Mouse (Mus musculus) left cerebral cortex, postnatal 10 days (tissue): ENCODE measurements around the gene Acss1. TPM values are rescaled to one million over a fixed set of nuclear protein-coding genes. Genes with fewer than 3 reads are reported as not detected.

Source experiments
- DNase-seq, 2 experiments: peaks; one replicate each; pipeline ENCODE4 v3.0.0; 2021 to 2022; ENCODE audit warnings: low spot score in 2 of 2, mixed read lengths in 1 of 2; ENCODE audit errors: extremely low spot score in 1 of 2
- intact Hi-C: fragments of 180-260 bp; cut with DNase I; formaldehyde crosslinking; loops from one replicate; pipeline ENCODE4 v1.15.1; 2025
- total RNA-seq, 2 experiments: library from RNA; stranded (reverse); gene quantifications; 2 replicates each; pipeline ENCODE4 v1.2.3; 2021

The Acss1 gene
- total RNA-seq, 2 experiments from 2014 or later: 16.4 to 17.4 TPM

DNA sequence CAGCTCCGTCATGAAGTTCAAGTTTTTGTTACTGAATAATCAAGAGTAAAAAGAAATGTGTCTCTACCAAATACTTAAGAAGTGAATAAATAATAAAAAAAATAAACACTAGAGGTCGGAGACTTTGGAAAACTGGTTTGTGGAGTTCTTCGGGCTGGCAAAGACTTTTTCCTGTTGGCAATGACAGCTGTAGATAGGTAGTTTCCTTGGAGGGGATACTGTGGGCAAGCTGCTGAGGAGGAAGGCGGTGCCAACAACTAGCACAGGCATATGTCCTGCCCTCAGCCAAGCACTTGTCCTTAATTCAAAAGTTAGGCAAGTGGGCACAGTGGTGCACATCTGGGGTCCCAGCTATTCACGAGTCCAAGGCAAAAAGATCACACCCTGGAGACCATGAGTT is 656 bp upstream of the Acss1 start:
- intact Hi-C loops: no loop called here
- no peak for DNase-seq

DNA sequence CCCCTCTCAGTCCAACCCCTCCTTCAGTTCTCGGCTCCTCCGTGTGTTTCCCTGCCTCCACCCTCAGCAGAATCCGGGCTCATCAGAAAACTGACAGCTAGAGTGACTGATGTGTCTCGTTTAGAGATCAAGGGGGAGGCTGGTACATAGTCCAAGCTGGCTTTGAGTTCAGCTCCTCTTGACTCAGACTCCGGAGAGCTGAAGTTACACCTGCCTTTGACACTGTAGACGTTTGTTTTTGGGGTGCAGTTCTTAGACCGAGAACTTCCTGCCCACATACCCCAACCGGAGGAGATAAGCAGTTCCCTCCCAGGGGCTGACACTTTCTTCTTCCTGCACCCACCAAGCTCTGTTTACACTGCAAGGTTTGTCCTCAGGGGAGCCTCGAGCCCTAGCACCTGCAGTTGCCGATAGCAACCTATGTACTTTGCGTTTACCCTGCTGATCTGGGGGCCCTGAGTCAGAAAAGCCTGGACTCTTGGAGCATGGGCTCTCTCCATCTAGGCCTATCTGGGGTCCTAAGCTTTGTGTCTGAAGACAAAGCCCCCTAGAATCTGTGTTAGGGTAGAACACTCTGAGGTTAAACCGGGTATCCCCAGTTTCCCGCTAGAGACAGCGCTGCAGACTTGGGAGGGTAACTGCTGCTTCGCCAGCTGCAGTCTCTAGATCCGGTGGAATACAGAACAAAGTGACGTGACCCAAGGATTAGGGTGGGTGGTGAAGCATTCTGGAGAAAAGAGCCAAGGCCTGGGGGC is 1.1 kb downstream of the Acss1 start:
- no peak for DNase-seq
- intact Hi-C loops: no loop called here

DNA sequence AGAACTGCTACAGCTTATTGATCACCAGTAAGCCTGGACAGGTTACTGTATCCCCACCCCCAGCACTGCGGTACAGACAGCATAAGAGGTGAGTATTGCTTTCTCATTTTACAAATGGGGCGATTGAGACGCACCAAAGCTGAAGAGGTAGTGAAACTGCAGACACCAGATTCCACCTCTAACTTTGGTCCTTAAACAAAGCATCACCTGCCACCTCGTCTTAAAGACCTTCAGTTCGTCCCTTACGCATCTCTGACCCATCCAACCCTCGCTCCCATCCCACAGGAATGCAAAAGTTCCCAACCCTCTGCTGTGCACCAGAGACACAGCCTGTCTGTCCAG is 1.6 kb downstream of the Acss1 start:
- no peak for DNase-seq
- intact Hi-C loops: no loop called here

DNA sequence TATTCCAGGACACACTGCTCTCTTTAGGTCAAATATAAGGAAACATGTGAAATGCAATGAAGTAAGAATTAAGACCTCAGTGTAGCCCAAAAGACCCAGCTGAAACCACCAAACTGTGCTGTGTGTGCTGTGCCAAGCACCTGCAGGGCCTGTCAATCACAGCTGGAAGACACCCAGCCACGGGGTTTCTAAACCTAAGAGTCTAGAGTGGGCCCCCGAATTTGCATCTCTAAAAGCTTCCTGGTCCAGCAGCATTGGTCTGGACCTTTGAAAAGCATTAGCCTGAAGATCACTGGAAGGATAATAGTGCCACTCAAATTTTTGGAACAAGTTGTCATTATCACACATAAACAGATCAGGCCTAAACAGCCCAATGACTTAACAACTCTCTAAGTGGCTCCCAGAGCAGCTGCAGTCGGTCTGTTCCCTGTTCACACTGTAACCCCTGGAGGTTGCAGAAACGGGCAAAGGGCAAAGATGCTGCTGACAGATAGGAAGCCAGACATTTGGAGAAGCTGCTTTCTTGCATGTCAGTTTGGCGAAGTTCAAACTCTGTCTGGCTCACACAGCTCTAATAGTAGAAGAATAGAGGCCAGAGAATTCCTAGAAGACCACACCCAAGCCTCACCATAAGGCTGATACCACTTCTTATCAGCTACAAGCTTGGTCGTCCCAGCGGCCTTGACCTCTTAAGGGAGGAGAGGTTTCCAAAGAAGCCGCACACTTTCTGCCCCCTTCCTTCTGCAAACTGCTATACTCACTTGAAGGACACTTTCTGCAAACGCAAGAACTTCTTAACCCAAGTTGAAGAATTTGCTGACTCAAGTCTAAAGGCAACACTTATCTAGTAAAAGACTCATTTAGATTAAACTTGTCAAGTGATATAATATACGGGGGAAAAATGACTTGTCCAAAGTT is 2.5 kb downstream of the Acss1 start:
- no peak for DNase-seq
- intact Hi-C loops: no loop called here

DNA sequence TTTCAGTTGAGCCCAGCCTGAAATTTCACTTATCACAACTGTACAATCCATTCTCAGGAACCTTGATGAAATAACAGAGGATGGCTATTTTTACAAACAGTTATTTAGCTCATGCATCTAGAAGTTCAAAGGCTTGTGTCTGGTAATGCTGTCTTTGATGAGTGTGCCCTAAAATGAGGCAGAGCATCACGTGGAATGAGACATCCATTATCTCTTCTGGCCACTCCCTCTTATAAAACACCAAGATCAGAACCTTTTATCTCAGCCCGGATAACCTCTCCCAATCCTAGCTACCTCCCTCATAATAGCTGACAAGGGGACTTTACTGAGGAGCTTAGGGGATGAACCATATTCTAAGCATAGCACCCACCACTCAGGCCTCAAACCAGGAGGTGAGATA is 3.3 kb downstream of the Acss1 start:
- DNase-seq: no peak
- intact Hi-C loops: no loop called here

DNA sequence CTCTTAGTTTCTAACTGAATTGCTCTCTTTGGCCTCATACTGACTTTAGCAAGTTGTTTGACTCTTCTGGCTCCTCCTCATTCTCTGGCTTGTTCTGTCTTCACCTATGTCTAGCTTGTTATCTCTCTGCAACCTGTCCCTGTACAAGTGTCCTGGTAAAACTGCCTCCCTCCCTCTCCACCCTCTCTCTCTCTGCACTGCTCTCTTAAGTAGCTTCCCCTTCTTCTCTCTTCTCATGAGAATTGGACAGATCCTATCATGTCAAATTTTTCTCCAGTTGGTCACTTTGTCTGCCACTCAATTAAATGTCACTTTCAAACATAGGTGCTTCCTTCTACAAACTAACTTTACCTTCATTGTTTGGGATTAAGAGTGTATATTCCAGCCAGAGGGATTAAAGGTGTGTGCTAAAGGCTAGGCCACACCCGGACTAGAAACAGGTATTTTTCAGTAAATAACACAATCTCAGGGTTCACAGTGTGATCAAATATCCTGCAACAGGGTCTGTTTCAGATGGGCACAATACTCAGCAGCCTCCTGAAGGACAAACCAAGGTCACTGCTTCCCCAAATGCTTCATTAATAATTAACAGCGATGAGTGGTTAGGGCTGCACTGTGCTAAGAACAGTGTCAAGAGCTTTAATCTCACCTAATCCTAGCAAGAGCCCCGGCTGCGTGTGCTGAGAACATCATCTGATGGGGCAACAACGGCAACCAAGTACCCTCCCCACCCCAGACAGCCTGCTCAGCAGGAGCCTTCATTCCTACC is 4.0 kb downstream of the Acss1 start:
- no peak for DNase-seq
- intact Hi-C loops: no loop called here

DNA sequence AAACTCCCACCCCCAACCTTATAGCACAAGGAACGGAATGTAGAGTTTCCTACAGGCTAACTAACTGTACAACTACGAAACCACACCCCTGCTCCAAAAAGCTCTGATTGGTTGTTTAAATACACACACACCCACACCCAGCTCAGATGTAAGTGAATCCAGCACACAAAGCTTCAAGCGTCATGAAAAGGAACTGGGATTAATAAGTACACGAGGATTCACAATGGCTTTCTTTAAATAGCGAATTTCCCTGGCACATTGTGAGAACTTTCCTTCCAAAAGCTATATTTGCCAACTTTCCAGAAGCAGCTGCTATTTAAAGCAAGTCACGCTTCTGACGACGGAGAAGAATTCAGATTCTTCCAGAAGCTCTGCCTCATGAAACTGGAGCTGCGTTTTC is 5.0 kb downstream of the Acss1 start:
- intact Hi-C loops: no loop called here
- peak in 1 of 2 experiments; percentile 76 for DNase-seq

DNA sequence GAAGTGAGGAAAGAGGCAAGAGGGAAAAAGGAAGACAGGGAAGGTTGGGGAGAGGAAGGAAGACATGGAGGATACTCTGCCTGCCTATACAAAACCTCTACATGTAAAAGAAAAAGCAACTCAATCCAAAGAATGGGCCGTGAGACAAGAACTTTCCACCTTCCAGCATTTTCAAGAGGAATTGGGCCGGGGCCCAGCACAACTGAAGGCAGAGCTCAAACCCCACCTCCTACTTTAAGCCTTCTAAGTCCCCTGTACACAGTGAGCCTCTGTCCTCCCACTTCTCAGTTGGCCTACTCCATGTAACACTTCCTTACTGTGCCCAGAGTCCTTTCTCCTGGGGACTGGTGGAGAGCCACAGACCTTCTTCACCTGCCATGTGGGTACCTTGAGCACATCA is 6.3 kb downstream of the Acss1 start:
- intact Hi-C loops: no loop called here
- DNase-seq: no peak

DNA sequence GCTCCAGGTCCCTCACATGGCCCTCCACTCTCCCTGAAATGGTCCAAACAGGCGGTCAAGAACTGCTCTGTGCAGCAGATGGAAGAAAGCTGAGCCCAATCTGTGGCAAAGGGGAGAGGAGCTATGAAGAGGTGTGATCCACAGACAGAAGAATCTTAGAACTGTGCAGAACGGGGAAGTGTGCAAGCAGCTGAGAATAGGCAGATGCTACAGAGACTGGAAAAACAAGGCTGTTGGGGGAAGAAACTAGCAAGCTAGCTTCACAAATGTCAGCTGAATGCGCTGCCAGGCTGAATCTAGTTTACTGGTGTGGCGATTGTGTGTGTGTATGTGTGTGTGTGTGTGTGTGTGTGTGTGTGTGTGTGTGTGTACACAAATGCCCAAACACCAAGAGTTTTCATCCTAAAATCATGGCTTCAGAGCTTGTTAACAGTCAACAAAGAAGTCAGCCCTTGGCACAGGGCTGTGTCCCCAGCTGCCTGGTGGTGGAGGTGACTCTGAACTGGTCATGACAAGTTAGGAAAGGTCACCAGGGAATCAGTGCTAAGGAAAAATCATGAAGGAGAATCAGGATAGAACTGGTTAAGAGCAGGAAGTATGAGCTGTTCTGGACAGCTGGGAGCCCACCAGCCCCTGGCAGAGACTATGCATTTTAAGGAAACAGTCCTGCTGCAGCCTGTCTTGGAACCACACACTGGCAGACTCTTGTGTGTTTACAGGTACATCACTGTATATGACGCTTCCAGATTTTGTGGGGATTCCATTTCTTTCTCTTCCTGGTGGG is 7.4 kb downstream of the Acss1 start:
- intact Hi-C loops: no loop called here
- no peak for DNase-seq

DNA sequence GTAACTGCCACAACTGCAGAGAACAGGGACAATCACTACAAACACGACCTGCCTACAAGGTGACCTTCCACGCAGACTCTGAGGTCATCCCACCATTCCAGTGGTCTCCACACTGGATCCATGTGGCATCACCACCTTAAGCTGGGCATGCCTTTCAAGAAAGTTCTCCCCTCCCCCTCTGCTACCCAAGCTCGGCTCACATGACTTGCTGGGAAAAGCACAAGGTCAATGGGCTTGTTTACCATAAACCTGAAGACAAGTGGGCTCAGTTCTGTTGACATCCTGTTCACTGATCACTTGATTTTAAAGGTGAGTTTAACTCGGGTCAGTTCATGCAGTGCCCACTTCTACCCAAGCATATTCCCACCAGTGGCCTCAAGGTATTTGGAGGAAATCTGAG is 8.3 kb downstream of the Acss1 start:
- DNase-seq: no peak
- intact Hi-C loops: no loop called here

DNA sequence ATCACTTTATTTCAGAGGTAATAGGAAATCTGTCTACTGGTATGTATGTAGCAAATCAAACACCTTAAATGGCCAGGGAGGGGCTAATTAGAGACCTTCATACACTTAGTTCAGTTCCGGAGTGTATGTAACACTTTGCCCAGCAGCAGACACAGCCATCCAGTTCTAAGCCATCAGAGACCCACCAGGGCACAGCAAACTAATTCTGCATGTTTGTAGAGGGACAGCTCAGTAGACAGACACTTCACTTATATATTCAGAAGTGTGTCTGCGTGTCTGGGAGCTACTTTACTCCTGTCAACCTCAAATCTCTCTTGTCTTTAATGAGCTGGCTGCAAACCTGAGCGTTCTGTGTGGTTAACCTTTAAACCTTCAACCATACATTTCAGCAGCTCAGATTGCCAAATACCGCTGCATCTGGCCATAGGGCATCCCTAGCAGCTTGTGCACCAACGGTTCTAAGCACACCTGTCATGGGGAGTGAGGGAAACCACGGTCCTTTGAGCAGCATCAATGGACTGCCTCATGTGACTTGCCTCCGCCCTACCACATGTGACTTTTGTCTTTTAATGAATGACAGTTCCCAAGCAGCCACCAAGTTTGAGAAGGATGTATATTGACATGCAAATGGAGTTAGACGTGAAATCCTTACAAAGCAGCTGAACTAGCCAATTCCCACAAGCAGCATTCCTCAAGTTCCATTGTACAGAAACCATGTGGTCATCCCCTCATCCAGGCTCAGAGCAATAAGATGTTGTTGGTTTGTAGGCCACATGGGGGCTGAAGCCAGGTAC is 11.1 kb downstream of the Acss1 start:
- no peak for DNase-seq
- intact Hi-C loops: no loop called here

DNA sequence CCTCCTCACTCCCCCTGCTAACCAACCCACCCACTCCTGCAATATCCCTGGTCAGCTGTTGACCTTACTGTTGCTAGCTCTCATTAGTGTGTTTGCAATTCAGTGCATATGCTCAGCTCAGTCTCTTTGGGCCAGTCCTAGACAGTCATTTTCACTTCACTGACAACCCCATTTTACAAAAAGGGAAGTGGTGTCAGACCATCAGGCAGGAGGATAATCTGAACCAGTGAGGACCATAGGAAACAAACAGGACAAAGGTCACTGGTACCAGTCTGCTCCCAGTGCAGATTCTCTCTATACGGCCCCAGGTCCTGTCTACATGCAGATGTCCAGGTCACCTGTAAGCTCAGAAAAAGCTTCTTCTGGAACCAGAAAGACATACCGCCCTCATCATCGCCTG is 12.2 kb downstream of the Acss1 start:
- no peak for DNase-seq
- intact Hi-C loops: no loop called here

DNA sequence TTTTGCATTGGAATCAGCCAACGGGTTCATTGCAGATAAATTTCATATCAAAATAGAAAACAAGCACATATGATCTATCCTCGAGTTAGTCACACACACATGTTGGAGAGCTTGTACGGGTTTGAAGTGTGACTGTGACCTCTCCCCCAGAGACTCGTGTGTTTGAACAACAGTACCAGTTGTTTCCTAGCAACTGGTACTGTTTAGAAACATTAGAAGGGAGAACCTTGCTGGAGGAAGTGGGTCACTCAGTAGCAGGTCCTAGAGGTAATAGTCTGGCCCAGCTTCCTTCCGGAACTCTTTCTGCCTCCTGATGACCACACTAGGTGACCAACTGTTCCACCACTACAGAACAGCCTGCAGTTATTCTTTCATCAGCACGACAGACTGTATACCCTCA is 13.0 kb downstream of the Acss1 start:
- DNase-seq: no peak
- intact Hi-C loops: no loop called here

DNA sequence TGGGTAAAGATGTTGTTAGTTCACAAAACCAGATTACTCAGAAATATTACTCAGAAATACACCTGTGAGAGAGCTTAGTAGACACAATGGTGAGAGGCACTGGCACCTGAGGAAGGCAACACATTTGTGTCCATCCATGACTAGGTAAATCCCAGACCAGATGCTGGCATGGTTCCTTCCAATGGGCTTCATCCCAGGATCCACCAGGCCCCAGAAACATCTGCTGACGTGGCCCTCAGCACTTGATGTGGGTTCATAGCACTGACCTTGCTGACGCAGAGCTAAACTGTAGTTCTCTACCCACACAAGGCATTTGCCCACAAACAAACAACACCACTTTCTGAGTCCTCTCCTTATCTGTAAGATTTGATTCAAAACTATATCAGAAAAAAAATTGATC is 13.5 kb downstream of the Acss1 start:
- DNase-seq: no peak
- intact Hi-C loops: no loop called here

DNA sequence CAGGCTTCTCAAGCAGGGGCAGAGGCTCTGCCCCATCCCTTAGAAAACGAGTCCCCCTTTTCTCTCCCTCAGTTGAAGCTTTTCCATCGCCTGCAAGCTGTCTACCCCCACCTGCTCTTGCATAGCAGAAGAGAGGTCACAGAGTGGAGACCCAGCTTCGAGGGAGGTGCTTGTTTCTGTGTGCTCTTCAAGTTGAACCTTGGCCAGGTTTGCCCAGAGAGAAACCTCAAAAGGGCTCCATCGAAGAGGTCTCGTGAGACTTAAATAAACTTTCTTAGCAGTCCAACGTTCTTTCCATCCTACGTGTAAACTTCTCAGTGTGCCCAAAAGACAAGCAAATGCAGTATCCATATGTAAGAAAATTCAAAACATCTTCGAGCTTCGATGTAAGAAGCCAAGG is 16.9 kb downstream of the Acss1 start:
- no peak for DNase-seq
- intact Hi-C loops: no loop called here

DNA sequence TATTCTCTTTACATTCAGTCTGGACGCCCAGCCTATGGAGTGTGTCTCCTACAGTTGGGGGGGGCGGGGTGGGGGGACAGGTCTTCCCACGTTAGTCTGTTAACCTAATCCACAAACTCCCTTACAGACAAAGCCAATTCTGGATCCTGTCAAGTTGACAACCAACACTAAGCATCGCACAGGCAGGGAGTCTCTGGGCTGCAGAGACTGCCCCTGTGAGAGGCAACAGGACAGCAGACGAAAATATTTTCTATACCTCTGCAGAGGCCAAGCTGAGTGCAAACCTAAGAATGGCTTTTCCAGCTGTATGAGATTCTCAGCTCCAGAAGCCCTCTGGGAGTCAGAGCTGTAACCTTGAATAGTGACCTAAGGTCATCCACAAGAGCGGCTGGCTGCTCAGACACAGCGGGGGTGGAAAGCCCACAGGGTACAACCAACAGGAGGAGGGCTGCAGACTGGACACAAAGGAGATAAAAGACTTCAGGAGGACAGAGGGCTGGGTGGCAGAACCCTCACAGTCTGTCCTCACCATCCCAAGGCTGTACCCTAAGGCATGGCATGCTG is 17.7 kb downstream of the Acss1 start:
- intact Hi-C loops: no loop called here
- no peak for DNase-seq

DNA sequence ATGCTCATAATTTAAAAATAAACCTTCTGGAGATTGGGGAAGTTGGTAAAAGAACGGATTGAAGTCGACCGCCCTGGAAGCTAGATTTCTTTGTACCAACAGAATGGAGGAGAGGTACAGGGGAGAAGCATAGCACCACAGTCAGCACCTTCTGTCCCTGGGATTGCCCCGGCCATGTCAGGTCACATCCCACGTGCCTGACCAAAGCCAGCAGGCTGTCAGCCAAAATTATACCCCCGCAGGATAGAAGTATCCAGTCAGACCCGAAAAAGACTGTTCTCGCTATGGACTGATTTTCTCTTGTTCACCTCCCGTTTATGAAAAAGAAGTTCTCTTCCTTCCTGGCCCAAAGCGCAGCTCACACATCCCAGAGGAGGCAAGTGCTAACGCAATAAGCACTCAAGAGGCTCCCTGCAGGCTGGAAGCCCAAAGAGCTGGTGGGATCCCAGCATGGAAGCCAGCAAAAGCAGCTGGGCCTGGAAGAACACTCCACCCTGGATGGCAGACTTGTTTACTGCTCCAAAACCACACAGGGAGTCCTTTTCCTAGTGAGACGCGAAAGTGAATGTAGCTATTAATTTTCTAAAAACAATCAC is 19.9 kb downstream of the Acss1 start:
- DNase-seq: no peak
- intact Hi-C loops: no loop called here
